Mouse (Mus musculus) stomach, postnatal 0 days (tissue): ENCODE results near the gene Gfra1.

Source experiments
- CTCF ChIP-seq: IDR thresholded peaks from 2 replicates; pipeline ENCODE4 v1.5.1; 2016; ENCODE audit warnings: antibody characterized with exemption, low read depth, mild to moderate bottlenecking, moderate library complexity
- EP300 ChIP-seq: optimal IDR thresholded peaks from 2 replicates; pipeline ENCODE3; 2016; ENCODE audit warnings: antibody characterized with exemption

GRCm38 (mm10) chr19:58486686-58487085, 31.0 kb upstream of the Gfra1 start:
- TF ChIP-seq CTCF (no peak), EP300 (no peak)
